Mouse (Mus musculus): ENCODE measurements around the gene Tspan17. TPM values are rescaled to one million over a fixed set of nuclear protein-coding genes. Genes with fewer than 3 reads are reported as not detected.

The Tspan17 gene
- polyA plus RNA-seq (2014; fragmentation: Nextera tagmentation; extraction: Ambion mirVana), result 12.0 and 13.2 TPM in 2 replicates

GRCm38 (mm10) chr13:54788740-54789560 lies at the start of gene Tspan17:
Tspan17 (plus strand) TSS chr13:54789377.
- peak within 1 kb of the TSS; percentile 55 for H3K9ac ChIP-seq (ENCODE audit: low read depth, low read length)
- 3% methylated on average over 48 of the region's 49 CpGs for WGBS
- peaks cover 6% of the 10 kb centered on the region; the same call in 1 of the 2 replicates for H3K4me1 ChIP-seq (replicated peaks; ENCODE audit: control insufficient read depth, insufficient read depth, low read length)
- H3K27ac ChIP-seq (ENCODE audit: low read depth, low read length), result no peak within 1 kb of the TSS
- H3K27me3 ChIP-seq (ENCODE audit: control insufficient read depth, insufficient read depth, low read length), result peaks cover 11% of the 10 kb centered on the region
- ATAC-seq (ENCODE audit: low FRiP score) (peak; percentile 90), DNase-seq (ENCODE audit: low spot score) (peak; percentile 99)
- no peaks in the 10 kb centered on the region for H3K36me3 ChIP-seq (ENCODE audit: control insufficient read depth, insufficient read depth, low read length)
- no peaks in the 10 kb centered on the region for H3K9me3 ChIP-seq (ENCODE audit: control insufficient read depth, low read length)
- peak within 1 kb of the TSS; percentile 51 for H3K4me3 ChIP-seq (ENCODE audit: low read depth, low read length)
- H3K4me2 ChIP-seq (replicated peaks; ENCODE audit: low read depth, low read length), result peak within 1 kb of the TSS; percentile 98

- Histone ChIP-seq H3K27ac (ENCODE audit: low read depth, low read length) (no peak overlapping the region), H3K9me3 (ENCODE audit: control insufficient read depth, low read length) (no peaks in the 10 kb centered on the region), H3K4me2 (replicated peaks; ENCODE audit: low read depth, low read length) (no peak overlapping the region), H3K4me1 (replicated peaks; ENCODE audit: control insufficient read depth, insufficient read depth, low read length) (peaks cover 3% of the 10 kb centered on the region; the same call in 1 of the 2 replicates), H3K9ac (ENCODE audit: low read depth, low read length) (no peak overlapping the region), H3K4me3 (ENCODE audit: low read depth, low read length) (no peak overlapping the region), H3K36me3 (ENCODE audit: control insufficient read depth, insufficient read depth, low read length) (no peaks in the 10 kb centered on the region), H3K27me3 (ENCODE audit: control insufficient read depth, insufficient read depth, low read length) (no peaks in the 10 kb centered on the region; the same call in 1 of the 2 replicates)
- DNase-seq (ENCODE audit: low spot score), result no peak
- no peak for ATAC-seq (ENCODE audit: low FRiP score)
- 52% methylated on average over 6 of the region's 6 CpGs for WGBS
Measured at GRCm38 (mm10) chr13:54746110-54746509, 43.1 kb upstream of the Tspan17 start.

GRCm38 (mm10) chr13:54746896-54747295 lies 42.3 kb upstream of the Tspan17 start:
- Histone ChIP-seq H3K9ac (ENCODE audit: low read depth, low read length) (no peak overlapping the region), H3K4me1 (replicated peaks; ENCODE audit: control insufficient read depth, insufficient read depth, low read length) (peaks cover 3% of the 10 kb centered on the region; the same call in 1 of the 2 replicates), H3K27me3 (ENCODE audit: control insufficient read depth, insufficient read depth, low read length) (peaks cover 5% of the 10 kb centered on the region; the same call in 1 of the 2 replicates), H3K4me3 (ENCODE audit: low read depth, low read length) (no peak overlapping the region), H3K4me2 (replicated peaks; ENCODE audit: low read depth, low read length) (no peak overlapping the region), H3K9me3 (ENCODE audit: control insufficient read depth, low read length) (no peaks in the 10 kb centered on the region), H3K36me3 (ENCODE audit: control insufficient read depth, insufficient read depth, low read length) (no peaks in the 10 kb centered on the region), H3K27ac (ENCODE audit: low read depth, low read length) (no peak overlapping the region)
- no peak for ATAC-seq (ENCODE audit: low FRiP score)
- DNase-seq (ENCODE audit: low spot score), result no peak
- 44% methylated on average over 10 of the region's 10 CpGs for WGBS

GRCm38 (mm10) chr13:54748190-54748589 lies 41.0 kb upstream of the Tspan17 start:
- 82% methylated on average over 8 of the region's 8 CpGs for WGBS
- Histone ChIP-seq H3K27ac (ENCODE audit: low read depth, low read length) (no peak overlapping the region), H3K4me2 (replicated peaks; ENCODE audit: low read depth, low read length) (peak overlapping the region; percentile 65), H3K27me3 (ENCODE audit: control insufficient read depth, insufficient read depth, low read length) (peaks cover 6% of the 10 kb centered on the region; the same call in 1 of the 2 replicates), H3K4me1 (replicated peaks; ENCODE audit: control insufficient read depth, insufficient read depth, low read length) (peaks cover 3% of the 10 kb centered on the region; the same call in 1 of the 2 replicates), H3K36me3 (ENCODE audit: control insufficient read depth, insufficient read depth, low read length) (no peaks in the 10 kb centered on the region), H3K9me3 (ENCODE audit: control insufficient read depth, low read length) (no peaks in the 10 kb centered on the region), H3K4me3 (ENCODE audit: low read depth, low read length) (peak overlapping the region; percentile 60), H3K9ac (ENCODE audit: low read depth, low read length) (peak overlapping the region; percentile 71)
- DNase-seq (ENCODE audit: low spot score) (no peak), ATAC-seq (ENCODE audit: low FRiP score) (no peak)

- Histone ChIP-seq H3K4me3 (ENCODE audit: low read depth, low read length) (peak overlapping the region; percentile 60), H3K9ac (ENCODE audit: low read depth, low read length) (peak overlapping the region; percentile 71), H3K36me3 (ENCODE audit: control insufficient read depth, insufficient read depth, low read length) (no peaks in the 10 kb centered on the region), H3K27ac (ENCODE audit: low read depth, low read length) (peak overlapping the region; percentile 89; the same call in 1 of the 2 replicates), H3K9me3 (ENCODE audit: control insufficient read depth, low read length) (no peaks in the 10 kb centered on the region), H3K4me2 (replicated peaks; ENCODE audit: low read depth, low read length) (peak overlapping the region; percentile 65), H3K4me1 (replicated peaks; ENCODE audit: control insufficient read depth, insufficient read depth, low read length) (peaks cover 3% of the 10 kb centered on the region; the same call in 1 of the 2 replicates), H3K27me3 (ENCODE audit: control insufficient read depth, insufficient read depth, low read length) (peaks cover 7% of the 10 kb centered on the region; the same call in 1 of the 2 replicates)
- 43% methylated on average over 10 of the region's 10 CpGs for WGBS
- ATAC-seq (ENCODE audit: low FRiP score) (peak; percentile 23; the same call in 1 of the 2 replicates), DNase-seq (ENCODE audit: low spot score) (no peak)
Measured at GRCm38 (mm10) chr13:54748721-54749060, 40.5 kb upstream of the Tspan17 start.

- DNase-seq (ENCODE audit: low spot score) (peak; percentile 84), ATAC-seq (ENCODE audit: low FRiP score) (peak; percentile 89)
- Histone ChIP-seq H3K9ac (ENCODE audit: low read depth, low read length) (peak overlapping the region; percentile 71), H3K27ac (ENCODE audit: low read depth, low read length) (peak overlapping the region; percentile 89), H3K4me3 (ENCODE audit: low read depth, low read length) (peak overlapping the region; percentile 60), H3K4me1 (replicated peaks; ENCODE audit: control insufficient read depth, insufficient read depth, low read length) (peaks cover 3% of the 10 kb centered on the region; the same call in 1 of the 2 replicates), H3K36me3 (ENCODE audit: control insufficient read depth, insufficient read depth, low read length) (no peaks in the 10 kb centered on the region), H3K27me3 (ENCODE audit: control insufficient read depth, insufficient read depth, low read length) (peaks cover 7% of the 10 kb centered on the region; the same call in 1 of the 2 replicates), H3K9me3 (ENCODE audit: control insufficient read depth, low read length) (no peaks in the 10 kb centered on the region), H3K4me2 (replicated peaks; ENCODE audit: low read depth, low read length) (peak overlapping the region; percentile 65)
- WGBS, result 7% methylated on average over 31 of the region's 100 CpGs
Measured at GRCm38 (mm10) chr13:54749061-54749863, 39.9 kb upstream of the Tspan17 start.

- Histone ChIP-seq H3K9ac (ENCODE audit: low read depth, low read length) (peak within 1 kb of the TSS; percentile 71), H3K27me3 (ENCODE audit: control insufficient read depth, insufficient read depth, low read length) (peaks cover 7% of the 10 kb centered on the region; the same call in 1 of the 2 replicates), H3K4me3 (ENCODE audit: low read depth, low read length) (peak within 1 kb of the TSS; percentile 60), H3K27ac (ENCODE audit: low read depth, low read length) (peak within 1 kb of the TSS; percentile 89), H3K4me2 (replicated peaks; ENCODE audit: low read depth, low read length) (peak within 1 kb of the TSS; percentile 65), H3K4me1 (replicated peaks; ENCODE audit: control insufficient read depth, insufficient read depth, low read length) (peaks cover 3% of the 10 kb centered on the region; the same call in 1 of the 2 replicates), H3K36me3 (ENCODE audit: control insufficient read depth, insufficient read depth, low read length) (no peaks in the 10 kb centered on the region), H3K9me3 (ENCODE audit: control insufficient read depth, low read length) (no peaks in the 10 kb centered on the region)
- DNase-seq (ENCODE audit: low spot score), result no peak
- WGBS, result 1% methylated on average over 29 of the region's 29 CpGs
- peak; percentile 84 for ATAC-seq (ENCODE audit: low FRiP score)
Measured at GRCm38 (mm10) chr13:54749864-54750411, 39.2 kb upstream of the Tspan17 start, which contains the start of gene Gprin1. Gprin1 (minus strand) TSS chr13:54749874.

- peaks cover 3% of the 10 kb centered on the region for H3K4me1 ChIP-seq (replicated peaks; ENCODE audit: control insufficient read depth, insufficient read depth, low read length)
- DNase-seq (ENCODE audit: low spot score) (peak; percentile 80), ATAC-seq (ENCODE audit: low FRiP score) (no peak)
- no peak overlapping the region for H3K9ac ChIP-seq (ENCODE audit: low read depth, low read length)
- no peak overlapping the region for H3K4me3 ChIP-seq (ENCODE audit: low read depth, low read length)
- H3K4me2 ChIP-seq (replicated peaks; ENCODE audit: low read depth, low read length), result no peak overlapping the region
- H3K9me3 ChIP-seq (ENCODE audit: control insufficient read depth, low read length), result no peaks in the 10 kb centered on the region
- no peaks in the 10 kb centered on the region for H3K36me3 ChIP-seq (ENCODE audit: control insufficient read depth, insufficient read depth, low read length)
- H3K27me3 ChIP-seq (ENCODE audit: control insufficient read depth, insufficient read depth, low read length), result peaks cover 7% of the 10 kb centered on the region; the same call in 1 of the 2 replicates
- H3K27ac ChIP-seq (ENCODE audit: low read depth, low read length), result no peak overlapping the region
- 2% methylated on average over 8 of the region's 8 CpGs for WGBS
Measured at GRCm38 (mm10) chr13:54750699-54751098, 38.5 kb upstream of the Tspan17 start.

Data from hindbrain, embryonic 11.5 days (tissue).